Mouse (Mus musculus) spleen, adult 2 months (tissue): ENCODE results near the gene Tnip2. TPM values are rescaled to one million over a fixed set of nuclear protein-coding genes. Genes with fewer than 3 reads are reported as not detected.
A peak's percentile ranks its signal among the peaks of the same experiment; 100 is the strongest.

Source experiments
- DNase-seq, 2 experiments: peaks; one replicate each; pipeline versions ENCODE4 v3.0.0 to v3.0.0-alpha.2; 2012 to 2021; ENCODE audit warnings: low spot score in 2 of 2, low read depth in 1 of 2
- H3K27ac ChIP-seq: fragments of 200-500 bp; 2 replicates; pipeline ENCODE4 v1.5.1; 2012; ENCODE audit warnings: low read length, inconsistent platforms; ENCODE audit not compliant: insufficient read depth
- H3K27me3 ChIP-seq: fragments of 200-500 bp; 2 replicates; pipeline ENCODE4 v1.6.1; 2012; ENCODE audit warnings: mild to moderate bottlenecking, moderate library complexity, low read length, inconsistent platforms; ENCODE audit not compliant: control insufficient read depth, insufficient read depth
- H3K36me3 ChIP-seq: fragments of 200-500 bp; 2 replicates; pipeline ENCODE4 v1.6.1; 2012; ENCODE audit warnings: mild to moderate bottlenecking, low read length, inconsistent platforms; ENCODE audit not compliant: control insufficient read depth, insufficient read depth
- H3K4me1 ChIP-seq: fragments of 200-500 bp; 2 replicates; pipeline ENCODE4 v1.6.1; 2011; ENCODE audit warnings: inconsistent platforms; ENCODE audit not compliant: control insufficient read depth, insufficient read depth, insufficient read length
- H3K4me3 ChIP-seq: fragments of 200-500 bp; 2 replicates; pipeline ENCODE4 v1.5.1; 2011; ENCODE audit warnings: mild to moderate bottlenecking, inconsistent platforms; ENCODE audit not compliant: insufficient read depth, insufficient read length; ENCODE audit errors: extremely low read depth
- CTCF ChIP-seq: fragments of 200-500 bp; IDR thresholded peaks from 2 replicates; pipeline ENCODE4 v1.5.1; 2011; ENCODE audit warnings: mild to moderate bottlenecking, inconsistent platforms; ENCODE audit not compliant: insufficient read depth, insufficient read length, insufficient replicate concordance; ENCODE audit errors: extremely low read depth
- POLR2A ChIP-seq: fragments of 200-500 bp; IDR thresholded peaks from 2 replicates; pipeline ENCODE4 v1.6.1; 2011; ENCODE audit warnings: low read depth, low read length, inconsistent platforms
- WGBS: fragments of 180-500 bp; shearing (Covaris S2); methylation state at CpG from one replicate; pipeline ENCODE4 v1.1.7; 2018; 5-methylcytosine and 5-hydroxymethylcytosine counted together
- polyA plus RNA-seq: library from polyadenylated mRNA; depleted of rRNA; stranded (reverse); fragments of >200 nt; gene quantifications from 2 replicates; pipeline ENCODE4 v1.2.3, GENCODE M21; 2012

Gene Tnip2
- polyA plus RNA-seq, 1 experiment = 23.3 TPM

DNA sequence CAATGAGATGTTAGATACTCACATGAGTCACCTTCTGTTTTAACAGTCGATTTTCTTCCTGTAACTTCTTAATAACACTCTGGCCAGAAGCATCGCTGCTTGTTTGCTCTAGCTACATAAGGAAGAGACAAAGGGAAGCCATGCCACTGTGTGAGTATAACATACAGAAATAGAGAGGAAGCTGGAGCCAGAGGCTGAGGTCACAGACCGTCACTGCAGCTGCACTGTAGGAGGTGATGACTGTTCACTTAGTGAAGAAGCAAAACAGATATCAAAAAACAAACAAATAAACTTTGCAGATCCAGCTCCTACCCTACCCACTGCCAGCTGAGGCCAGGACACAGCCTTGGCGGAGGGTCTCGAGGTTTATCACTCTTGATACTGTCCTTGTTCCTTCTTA lies 12.9 kb downstream of the Tnip2 start:
- H3K4me3 ChIP-seq = no peak overlapping the region
- no peaks in the 10 kb centered on the region for H3K4me1 ChIP-seq
- WGBS = 85% methylated on average over 5 of the region's 5 CpGs
- TF ChIP-seq POLR2A (no peak), CTCF (no peak)
- H3K36me3 ChIP-seq = peaks cover 17% of the 10 kb centered on the region
- no peak for DNase-seq
- H3K27ac ChIP-seq = no peak overlapping the region
- no peaks in the 10 kb centered on the region for H3K27me3 ChIP-seq

DNA sequence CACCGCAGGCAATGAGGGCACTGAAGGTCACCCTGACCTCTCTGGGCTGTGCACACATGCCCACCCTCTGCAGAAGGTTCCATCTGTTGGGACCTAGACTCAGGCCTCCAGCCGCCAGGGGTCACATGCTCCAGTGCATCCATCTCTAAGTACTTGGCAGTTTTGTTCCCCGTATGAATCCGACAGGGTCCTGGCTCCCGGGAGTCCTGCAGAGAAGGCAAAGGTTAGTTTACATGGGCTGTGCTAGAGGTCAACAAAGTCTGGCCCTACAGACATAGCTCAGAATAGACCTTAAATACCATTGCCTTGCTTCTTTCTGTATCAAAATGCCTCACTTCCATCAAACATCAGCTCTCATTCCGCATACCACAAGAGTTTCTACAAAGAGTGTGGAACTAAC lies 17.0 kb downstream of the Tnip2 start:
- DNase-seq = no peak

DNA sequence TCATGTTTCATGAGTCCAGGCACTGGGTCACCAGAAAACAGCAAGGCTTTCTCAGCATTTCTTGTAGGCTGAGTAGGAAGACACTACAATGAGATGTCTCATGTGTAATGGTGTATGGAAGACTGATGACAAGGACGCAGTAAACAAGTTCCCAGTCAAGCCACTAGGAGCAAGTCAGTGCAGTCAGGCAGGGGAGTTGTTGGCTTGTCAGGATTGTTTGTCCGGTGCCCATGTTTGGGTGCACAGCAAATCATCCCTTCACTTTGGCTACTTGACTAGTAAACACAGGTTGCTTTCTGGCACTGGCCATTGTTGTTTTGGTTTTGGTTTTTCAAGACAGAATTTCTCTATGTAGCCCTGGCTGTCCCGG lies 24.4 kb downstream of the Tnip2 start:
- Histone ChIP-seq H3K4me1 (no peaks in the 10 kb centered on the region), H3K27me3 (no peaks in the 10 kb centered on the region), H3K36me3 (peaks cover 3% of the 10 kb centered on the region), H3K27ac (no peak overlapping the region), H3K4me3 (no peak overlapping the region)
- 98% methylated on average over 3 of the region's 3 CpGs for WGBS
- DNase-seq = no peak
- TF ChIP-seq CTCF = no peak
- no peak for TF ChIP-seq POLR2A

More for the DNA sequence above, 17.0 kb downstream of the Tnip2 start:
- Histone ChIP-seq H3K27me3 (no peaks in the 10 kb centered on the region), H3K27ac (no peak overlapping the region), H3K4me1 (no peaks in the 10 kb centered on the region), H3K4me3 (no peak overlapping the region), H3K36me3 (peaks cover 12% of the 10 kb centered on the region)
- TF ChIP-seq POLR2A (no peak), CTCF (no peak)
- 93% methylated on average over 6 of the region's 6 CpGs for WGBS

DNA sequence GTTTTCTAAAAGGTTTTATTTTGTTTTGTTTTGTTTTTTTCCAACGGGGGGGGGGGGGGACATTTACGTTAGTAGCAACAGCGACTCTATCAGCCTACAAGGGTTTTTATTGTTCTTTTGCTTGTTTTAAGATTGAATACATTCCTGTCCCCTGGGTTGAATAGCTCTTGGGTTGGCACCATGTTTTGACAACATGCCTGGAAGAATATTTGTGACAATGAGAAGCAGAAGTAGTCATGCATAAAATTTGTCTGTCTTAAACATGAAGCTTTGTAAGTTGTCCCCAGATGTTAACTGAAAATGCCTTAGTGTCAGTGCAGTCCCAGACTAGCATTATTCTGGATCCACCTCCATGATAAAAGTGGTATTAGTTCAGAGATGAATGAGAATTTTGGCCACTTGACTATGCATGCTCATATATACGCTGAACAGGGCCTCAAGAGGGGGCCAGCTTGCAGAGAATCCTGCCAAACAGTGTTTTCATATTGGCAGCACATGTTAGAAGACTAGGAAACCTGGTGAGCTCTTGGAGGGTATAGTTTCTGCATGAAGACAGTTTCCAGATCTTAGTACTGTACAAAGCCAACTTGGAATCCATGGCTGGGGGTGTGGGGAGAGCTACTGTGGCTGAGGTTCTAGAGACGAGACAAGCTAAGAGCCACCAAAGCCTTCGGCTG lies 24.9 kb downstream of the Tnip2 start:
- Histone ChIP-seq H3K27ac (no peak overlapping the region), H3K27me3 (no peaks in the 10 kb centered on the region), H3K4me3 (no peak overlapping the region), H3K36me3 (peaks cover 3% of the 10 kb centered on the region), H3K4me1 (no peaks in the 10 kb centered on the region)
- DNase-seq = no peak
- TF ChIP-seq CTCF = no peak
- TF ChIP-seq POLR2A = no peak
- 86% methylated on average over 6 of the region's 6 CpGs for WGBS

DNA sequence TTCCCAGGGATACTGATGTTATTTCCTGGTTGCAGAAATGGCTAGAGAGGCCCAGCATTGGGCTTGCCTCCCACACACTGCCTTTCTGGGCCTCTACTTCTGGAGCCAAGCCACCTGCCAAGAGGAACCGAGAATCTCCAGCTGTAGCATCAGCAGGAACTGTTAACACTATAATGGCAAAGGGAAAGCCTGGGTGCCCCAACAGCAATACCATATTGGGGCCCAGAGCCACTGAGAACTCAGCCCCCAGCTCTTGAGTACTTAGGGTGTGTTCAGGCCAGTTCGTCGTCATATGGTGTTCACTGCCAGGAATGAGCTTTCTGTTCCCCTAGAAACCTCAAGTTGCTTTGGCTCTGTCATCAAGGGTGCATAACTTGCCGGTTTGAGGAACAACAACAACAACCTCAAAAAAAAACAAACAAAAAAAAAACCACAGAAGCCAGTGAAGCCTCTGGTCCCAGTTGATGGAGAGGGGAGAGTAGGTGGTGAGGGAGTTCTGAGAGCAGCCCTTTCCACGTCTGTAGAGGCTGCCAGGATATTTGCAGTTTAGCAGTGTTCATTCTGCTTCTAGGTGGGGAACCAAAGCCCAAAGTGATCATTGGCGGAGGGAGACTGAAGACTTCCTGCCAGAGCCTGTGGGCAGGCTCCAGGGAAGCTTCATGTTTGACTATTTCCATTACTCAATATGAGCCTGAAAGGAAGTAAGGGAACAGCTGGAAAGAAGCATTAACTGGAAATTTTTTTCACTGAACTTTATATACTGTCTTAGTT lies 26.3 kb downstream of the Tnip2 start:
- 0 out of 2 replicates have a peak overlapping the region, but pooled peaks have one; percentile 33 for H3K27ac ChIP-seq
- TF ChIP-seq POLR2A (no peak), CTCF (no peak)
- H3K36me3 ChIP-seq = peaks cover 4% of the 10 kb centered on the region
- DNase-seq = no peak
- H3K4me3 ChIP-seq = no peak overlapping the region
- H3K27me3 ChIP-seq = no peaks in the 10 kb centered on the region
- H3K4me1 ChIP-seq = no peaks in the 10 kb centered on the region
- 73% methylated on average over 6 of the region's 6 CpGs for WGBS

DNA sequence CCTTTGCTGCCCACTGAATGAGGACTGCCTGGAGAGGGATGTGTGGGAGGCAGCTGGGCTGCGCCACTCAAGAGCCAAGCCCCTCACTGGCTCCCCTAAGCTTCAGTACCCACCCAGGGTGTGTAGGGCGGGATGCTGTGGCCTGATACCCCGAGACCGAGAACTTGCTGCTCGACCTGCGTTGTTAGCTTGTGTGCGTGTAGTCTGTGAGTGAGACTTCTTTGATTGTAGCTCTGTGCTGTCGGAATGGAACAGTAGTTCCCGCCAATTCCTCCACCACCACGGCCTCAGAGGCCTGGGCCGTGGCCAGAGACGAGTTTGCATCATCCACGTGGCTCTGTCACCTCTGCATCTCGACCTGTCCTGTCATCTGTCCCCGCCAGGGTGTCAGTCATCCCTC lies 28.1 kb downstream of the Tnip2 start:
- Histone ChIP-seq H3K4me3 (no peak overlapping the region), H3K27ac (no peak overlapping the region), H3K4me1 (no peaks in the 10 kb centered on the region), H3K36me3 (peaks cover 5% of the 10 kb centered on the region), H3K27me3 (no peaks in the 10 kb centered on the region)
- no peak for TF ChIP-seq CTCF
- TF ChIP-seq POLR2A = no peak
- DNase-seq = no peak
- WGBS = 91% methylated on average over 15 of the region's 15 CpGs

DNA sequence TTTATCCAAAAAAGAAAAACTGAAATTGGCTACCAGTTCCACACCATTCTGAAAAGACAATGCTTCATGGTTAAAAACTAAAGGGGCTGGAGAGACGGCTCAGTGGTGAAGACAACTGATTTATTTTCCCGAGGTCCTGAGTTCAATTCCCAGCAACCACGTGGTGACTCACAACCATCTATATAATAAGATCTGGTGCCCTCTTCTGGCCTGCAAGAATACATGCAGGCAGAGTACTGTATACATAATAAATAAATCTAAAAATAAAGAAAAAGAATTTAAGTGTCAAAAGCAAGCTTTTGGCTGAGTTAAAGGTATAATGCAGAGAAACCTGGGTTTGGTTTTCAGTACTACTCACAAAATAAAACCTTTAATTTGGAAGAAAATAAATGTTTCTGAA lies 32.9 kb downstream of the Tnip2 start:
- H3K27ac ChIP-seq = no peak overlapping the region
- H3K36me3 ChIP-seq = peaks cover 17% of the 10 kb centered on the region
- no peaks in the 10 kb centered on the region for H3K27me3 ChIP-seq
- no peaks in the 10 kb centered on the region for H3K4me1 ChIP-seq
- WGBS = 87% methylated on average over 3 of the region's 3 CpGs
- no peak for DNase-seq
- TF ChIP-seq CTCF (no peak), POLR2A (no peak)
- no peak overlapping the region for H3K4me3 ChIP-seq
